Mouse (Mus musculus) ovary, adult 2 months (tissue): ENCODE results near the gene Olfr118. TPM values are rescaled to one million over a fixed set of nuclear protein-coding genes. Genes with fewer than 3 reads are reported as not detected.

Experiments used
- polyA plus RNA-seq: library from polyadenylated mRNA; depleted of rRNA; stranded (reverse); fragments of >200 nt; gene quantifications from 2 replicates; pipeline ENCODE4 v1.2.3, GENCODE M21; 2012; rRNA removed

Olfr118 gene
- polyA plus RNA-seq, result not detected in 2 replicates

GRCm38 (mm10) chr17:37666688-37667087 lies at the start of gene Olfr118:
Gene Olfr118 (plus strand): TSS chr17:37666988.

GRCm38 (mm10) chr17:37627009-37627408 lies 39.8 kb upstream of the Olfr118 start, which contains the start of the genes Olfr115 and Olfr116:
Gene Olfr115 (minus strand): TSS chr17:37627109.
Gene Olfr116 (minus strand): TSS chr17:37627199.

GRCm38 (mm10) chr17:37663682-37664081 lies 3.1 kb upstream of the Olfr118 start, which contains the start of gene Olfr117:
Gene Olfr117 (minus strand): TSS chr17:37663782.

GRCm38 (mm10) chr17:37696264-37696663 lies 29.5 kb downstream of the Olfr118 start, which contains the start of gene Olfr119:
Gene Olfr119 (plus strand): TSS chr17:37696564.

GRCm38 (mm10) chr17:37721508-37721907 lies 54.7 kb downstream of the Olfr118 start, which contains the start of gene Olfr120:
Gene Olfr120 (plus strand): TSS chr17:37721808.

Other genes starting within 250 kb of the Olfr118 start
- not detected in 2 replicates for gene Olfr108, start 221.5 kb upstream of the Olfr118 start, polyA plus RNA-seq
- gene Olfr109, start 208.1 kb upstream of the Olfr118 start, polyA plus RNA-seq, result not detected in 2 replicates
- 0.14 and 0.19 TPM in 2 replicates for gene H2-M2, start 183.4 kb upstream of the Olfr118 start, polyA plus RNA-seq
- gene Olfr110, start 174.5 kb upstream of the Olfr118 start, polyA plus RNA-seq, result not detected in 2 replicates
- gene Olfr111, start 159.0 kb upstream of the Olfr118 start, polyA plus RNA-seq, result not detected in 2 replicates
- not detected in 2 replicates for gene Olfr112, start 97.5 kb upstream of the Olfr118 start, polyA plus RNA-seq
- gene Olfr113, start 89.3 kb upstream of the Olfr118 start, polyA plus RNA-seq, result not detected in 2 replicates
- not detected in 2 replicates for gene Olfr114, start 74.2 kb upstream of the Olfr118 start, polyA plus RNA-seq
- not detected in 2 replicates for gene Olfr115, start 39.9 kb upstream of the Olfr118 start, polyA plus RNA-seq
- not detected in 2 replicates for gene Olfr116, start 39.8 kb upstream of the Olfr118 start, polyA plus RNA-seq
- gene Olfr117, start 3.2 kb upstream of the Olfr118 start, polyA plus RNA-seq, result not detected in 2 replicates
- not detected in 2 replicates for gene Olfr119, start 29.6 kb downstream of the Olfr118 start, polyA plus RNA-seq
- not detected in 2 replicates for gene Olfr120, start 54.8 kb downstream of the Olfr118 start, polyA plus RNA-seq
- gene Olfr121, start 81.9 kb downstream of the Olfr118 start, polyA plus RNA-seq, result not detected in 2 replicates
- gene Olfr122, start 101.6 kb downstream of the Olfr118 start, polyA plus RNA-seq, result not detected in 2 replicates
- gene Olfr123, start 126.5 kb downstream of the Olfr118 start, polyA plus RNA-seq, result not detected in 2 replicates
- gene Olfr124, start 132.9 kb downstream of the Olfr118 start, polyA plus RNA-seq, result not detected in 2 replicates
- gene Olfr125, start 166.0 kb downstream of the Olfr118 start, polyA plus RNA-seq, result not detected in 2 replicates
- not detected in 2 replicates for gene Olfr126, start 180.5 kb downstream of the Olfr118 start, polyA plus RNA-seq
- gene Olfr127, start 233.4 kb downstream of the Olfr118 start, polyA plus RNA-seq, result not detected in 2 replicates